Mouse (Mus musculus) embryonic fibroblast, embryonic 13.5 days (primary cell): Measurements from ENCODE around the gene Il12a.

ENCODE experiments used
- CTCF ChIP-seq: IDR thresholded peaks from 2 replicates; pipeline ENCODE4 v1.5.1; 2011; ENCODE audit warnings: mild to moderate bottlenecking, control low read depth, low read length, moderate library complexity, borderline replicate concordance; ENCODE audit not compliant: insufficient read depth
- POLR2A ChIP-seq: IDR thresholded peaks from 2 replicates; pipeline ENCODE4 v1.6.1; 2011; ENCODE audit warnings: low read depth, mild to moderate bottlenecking, control low read depth, low read length, moderate library complexity

DNA sequence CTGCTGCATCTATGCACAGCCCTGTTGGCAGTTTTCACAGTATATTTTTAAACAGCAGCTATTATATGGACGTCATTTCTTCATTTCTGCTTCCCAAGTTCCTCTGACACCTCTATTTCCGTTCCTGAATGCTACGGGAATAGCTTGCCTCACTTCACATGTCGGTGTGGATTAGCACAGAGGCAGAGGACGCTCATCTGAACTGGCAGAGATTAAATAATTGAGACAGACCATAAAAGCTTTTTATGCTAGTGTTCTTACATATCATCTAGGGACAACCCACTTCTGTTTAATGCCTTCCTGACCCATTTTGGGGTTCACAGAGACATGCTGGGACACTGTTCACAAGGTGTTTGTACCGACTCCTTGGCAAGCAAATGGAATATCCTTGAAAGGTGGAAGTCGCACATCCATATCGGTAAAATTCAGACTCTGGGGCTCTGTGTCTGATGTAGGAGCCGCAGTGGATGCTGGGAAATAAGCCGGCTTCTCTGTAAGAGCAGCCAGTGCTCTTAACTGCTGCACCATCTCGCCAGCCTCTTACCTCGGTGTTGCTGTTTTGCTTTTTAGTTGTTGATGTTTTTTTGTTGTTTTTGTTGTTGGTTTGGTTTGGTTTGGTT, 15.1 kb upstream of the Il12a start:
- TF ChIP-seq CTCF (no peak), POLR2A (no peak)
